Mouse (Mus musculus): ENCODE measurements around the gene Myl3. TPM values are rescaled to one million over a fixed set of nuclear protein-coding genes. Genes with fewer than 3 reads are reported as not detected.

The Myl3 gene
- polyA plus RNA-seq, 1 experiment: 0.22 TPM

GRCm38 (mm10) chr9:110701114-110702032 lies 40.3 kb upstream of the Myl3 start:
- Histone ChIP-seq H3K4me3 (no peak overlapping the region), H3ac (ENCODE audit: control insufficient read depth, insufficient read length) (no peak overlapping the region), H3K4me2 (ENCODE audit: low read depth) (no peak overlapping the region), H3K27me3 (ENCODE audit: control insufficient read depth, insufficient read depth, insufficient read length) (no peaks in the 10 kb centered on the region), H3K36me3 (ENCODE audit: control insufficient read depth, insufficient read depth) (no peaks in the 10 kb centered on the region), H3K79me2 (ENCODE audit: control insufficient read depth, insufficient read depth) (no peaks in the 10 kb centered on the region)
- TF ChIP-seq TCF12 (IDR thresholded peaks at IDR 0.05; ENCODE audit: insufficient read depth, poor library complexity, severe bottlenecking) (no peak), MYOG (IDR thresholded peaks at IDR 0.05; ENCODE audit: control insufficient read depth in 1 of 3, insufficient read depth in 1 of 3, insufficient read length in 2 of 3, low read depth in 2 of 3) (no peak), MYOD1 (IDR thresholded peaks at IDR 0.05; ENCODE audit: control insufficient read depth in 1 of 3, insufficient read length in 2 of 3, low read depth in 2 of 3) (no peak), TCF3 (IDR thresholded peaks at IDR 0.05; ENCODE audit: insufficient read length, low read depth) (no peak)

DNA sequence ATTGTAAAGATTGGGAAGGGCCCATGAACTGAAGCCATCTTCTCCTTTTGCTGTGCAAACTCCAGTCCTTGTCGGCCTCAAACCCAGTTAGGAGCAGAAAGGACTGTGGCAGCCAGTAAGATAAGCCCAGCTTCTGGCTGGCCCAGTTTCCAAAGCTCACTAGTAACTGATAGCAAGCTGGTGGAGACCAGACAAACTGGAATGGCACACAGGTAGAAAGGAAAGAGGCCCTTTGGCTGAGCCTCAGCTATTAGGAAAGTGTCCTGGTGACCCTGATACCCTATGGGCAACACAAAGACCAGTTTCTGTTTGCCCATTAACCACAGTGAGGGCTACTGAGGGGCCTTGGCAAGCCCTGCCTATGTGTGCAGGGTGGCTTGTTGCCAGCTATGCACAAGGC lies 38.8 kb upstream of the Myl3 start:
- no peaks in the 10 kb centered on the region for H3K27me3 ChIP-seq (ENCODE audit: control insufficient read depth, insufficient read depth, insufficient read length)
- no peaks in the 10 kb centered on the region for H3K79me2 ChIP-seq (ENCODE audit: control insufficient read depth, insufficient read depth)
- H3K36me3 ChIP-seq (ENCODE audit: control insufficient read depth, insufficient read depth): no peaks in the 10 kb centered on the region
- TF ChIP-seq MYOD1 (IDR thresholded peaks at IDR 0.05; ENCODE audit: control insufficient read depth in 1 of 3, insufficient read length in 2 of 3, low read depth in 2 of 3) (no peak), MAX (IDR thresholded peaks at IDR 0.05; ENCODE audit: low read depth) (no peak), USF1 (IDR thresholded peaks at IDR 0.05; ENCODE audit: low read depth) (no peak), POLR2AphosphoS2 (IDR thresholded peaks at IDR 0.05; ENCODE audit: insufficient read length, low read depth) (no peak), TCF12 (IDR thresholded peaks at IDR 0.05; ENCODE audit: insufficient read depth, poor library complexity, severe bottlenecking) (no peak), SRF (IDR thresholded peaks at IDR 0.05; ENCODE audit: control insufficient read depth, insufficient read length, low read depth) (no peak), POLR2A (IDR thresholded peaks at IDR 0.05; ENCODE audit: insufficient read length, low read depth) (no peak), MYOG (IDR thresholded peaks at IDR 0.05; ENCODE audit: control insufficient read depth in 1 of 3, insufficient read depth in 1 of 3, insufficient read length in 2 of 3, low read depth in 2 of 3) (no peak)
- no peak overlapping the region for H3K4me2 ChIP-seq (ENCODE audit: low read depth)
- H3K4me3 ChIP-seq: no peak overlapping the region
- H3ac ChIP-seq (ENCODE audit: control insufficient read depth, insufficient read length): no peak overlapping the region

- Histone ChIP-seq H3K27me3 (ENCODE audit: control insufficient read depth, insufficient read depth, insufficient read length) (no peaks in the 10 kb centered on the region), H3K4me2 (ENCODE audit: low read depth) (no peak overlapping the region), H3K4me3 (no peak overlapping the region), H3K79me2 (ENCODE audit: control insufficient read depth, insufficient read depth) (no peaks in the 10 kb centered on the region), H3ac (ENCODE audit: control insufficient read depth, insufficient read length) (no peak overlapping the region), H3K36me3 (ENCODE audit: control insufficient read depth, insufficient read depth) (no peaks in the 10 kb centered on the region)
- TF ChIP-seq POLR2AphosphoS2 (IDR thresholded peaks at IDR 0.05; ENCODE audit: insufficient read length, low read depth): no peak
Measured at GRCm38 (mm10) chr9:110703951-110704350, 37.7 kb upstream of the Myl3 start.

DNA sequence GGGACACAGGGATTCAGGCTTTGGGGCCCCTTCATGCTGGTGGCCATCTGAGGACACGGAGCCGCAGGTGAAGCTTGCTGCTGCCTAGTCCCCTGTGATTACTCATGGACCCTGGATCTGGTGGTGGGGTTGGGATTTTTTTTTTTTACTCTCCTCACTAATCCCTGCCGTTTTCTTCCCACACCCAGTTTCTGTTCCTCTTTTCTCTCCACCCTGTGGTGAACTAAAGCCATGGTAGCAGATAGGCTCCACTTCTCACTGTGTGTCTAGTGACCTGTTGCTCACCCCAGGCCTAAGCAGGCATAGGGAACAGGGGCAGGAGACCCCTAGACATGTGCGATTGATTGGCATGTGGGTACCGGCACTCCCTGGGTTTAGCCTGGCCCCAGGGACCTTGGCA lies 34.9 kb upstream of the Myl3 start:
- Histone ChIP-seq H3K4me3 (no peak overlapping the region), H3K27me3 (ENCODE audit: control insufficient read depth, insufficient read depth, insufficient read length) (no peaks in the 10 kb centered on the region), H3K4me2 (ENCODE audit: low read depth) (no peak overlapping the region), H3ac (ENCODE audit: control insufficient read depth, insufficient read length) (no peak overlapping the region), H3K79me2 (ENCODE audit: control insufficient read depth, insufficient read depth) (no peaks in the 10 kb centered on the region), H3K36me3 (ENCODE audit: control insufficient read depth, insufficient read depth) (peaks cover 5% of the 10 kb centered on the region)
- no peak for TF ChIP-seq TCF12 (IDR thresholded peaks at IDR 0.05; ENCODE audit: insufficient read depth, poor library complexity, severe bottlenecking)
- TF ChIP-seq POLR2AphosphoS2 (IDR thresholded peaks at IDR 0.05; ENCODE audit: insufficient read length, low read depth): no peak
- no peak for TF ChIP-seq MYOG (IDR thresholded peaks at IDR 0.05; ENCODE audit: control insufficient read depth in 1 of 3, insufficient read depth in 1 of 3, insufficient read length in 2 of 3, low read depth in 2 of 3)
- TF ChIP-seq POLR2A (IDR thresholded peaks at IDR 0.05; ENCODE audit: insufficient read length, low read depth): no peak
- no peak for TF ChIP-seq MYOD1 (IDR thresholded peaks at IDR 0.05; ENCODE audit: control insufficient read depth in 1 of 3, insufficient read length in 2 of 3, low read depth in 2 of 3)
- TF ChIP-seq CEBPB (IDR thresholded peaks at IDR 0.05; ENCODE audit: insufficient read depth, poor library complexity, severe bottlenecking): no peak
- no peak for TF ChIP-seq SRF (IDR thresholded peaks at IDR 0.05; ENCODE audit: control insufficient read depth, insufficient read length, low read depth)
- no peak for TF ChIP-seq USF1 (IDR thresholded peaks at IDR 0.05; ENCODE audit: low read depth)
- TF ChIP-seq REST (IDR thresholded peaks at IDR 0.05; ENCODE audit: insufficient read depth, insufficient read length): no peak
- TF ChIP-seq MAX (IDR thresholded peaks at IDR 0.05; ENCODE audit: low read depth): no peak
- TF ChIP-seq E2F4 (IDR thresholded peaks at IDR 0.05; ENCODE audit: insufficient read depth): no peak
- TF ChIP-seq TCF3 (IDR thresholded peaks at IDR 0.05; ENCODE audit: insufficient read length, low read depth): no peak

- TF ChIP-seq SRF (IDR thresholded peaks at IDR 0.05; ENCODE audit: control insufficient read depth, insufficient read length, low read depth): no peak
- Histone ChIP-seq H3K36me3 (ENCODE audit: control insufficient read depth, insufficient read depth) (peaks cover 5% of the 10 kb centered on the region), H3K79me2 (ENCODE audit: control insufficient read depth, insufficient read depth) (no peaks in the 10 kb centered on the region), H3K4me3 (no peak overlapping the region), H3ac (ENCODE audit: control insufficient read depth, insufficient read length) (no peak overlapping the region), H3K4me2 (ENCODE audit: low read depth) (peak overlapping the region; percentile 38), H3K27me3 (ENCODE audit: control insufficient read depth, insufficient read depth, insufficient read length) (no peaks in the 10 kb centered on the region)
Measured at GRCm38 (mm10) chr9:110709640-110710258, 31.9 kb upstream of the Myl3 start.
